Mouse (Mus musculus) stomach, postnatal 0 days (tissue): ENCODE results near the gene Dhx40. TPM values are rescaled to one million over a fixed set of nuclear protein-coding genes. Genes with fewer than 3 reads are reported as not detected.
"Not testable (repeated sequence)": the region's sequence is repeated elsewhere in the genome, so short reads cannot be mapped to it uniquely, and the experiment has no call there.

Experiments used
- ATAC-seq: fragments of 200-750 bp; cut with Nextera tagmentation; 2 replicates; pipeline ENCODE4 v1.8.0; 2017; ENCODE audit not compliant: low FRiP score, low TSS enrichment
- DNase-seq: peaks from one replicate; pipeline ENCODE4 v3.0.0-alpha.2; 2016; ENCODE audit warnings: low spot score
- H3K27ac ChIP-seq: fragments of 300-500 bp; sonication (generic); replicated peaks from 2 replicates; pipeline ENCODE4 v1.5.1; 2014; ENCODE audit warnings: mild to moderate bottlenecking, control low read depth
- H3K27me3 ChIP-seq: fragments of 300-500 bp; sonication (generic); 2 replicates; pipeline ENCODE4 v1.6.1; 2014; ENCODE audit warnings: low read length; ENCODE audit not compliant: control insufficient read depth, insufficient read depth
- H3K36me3 ChIP-seq: fragments of 300-500 bp; sonication (generic); 2 replicates; pipeline ENCODE4 v1.6.1; 2014; ENCODE audit warnings: low read length, mixed read lengths; ENCODE audit not compliant: control insufficient read depth, insufficient read depth
- H3K4me1 ChIP-seq: fragments of 300-500 bp; sonication (generic); replicated peaks from 2 replicates; pipeline ENCODE4 v1.6.1; 2014; ENCODE audit warnings: antibody characterized with exemption; ENCODE audit not compliant: control insufficient read depth, insufficient read depth
- H3K4me2 ChIP-seq: fragments of 300-500 bp; sonication (generic); replicated peaks from 2 replicates; pipeline ENCODE4 v1.6.1; 2014; ENCODE audit warnings: low read depth, mild to moderate bottlenecking, control low read depth, moderate library complexity
- H3K4me3 ChIP-seq: fragments of 300-500 bp; sonication (generic); 2 replicates; pipeline ENCODE4 v1.5.1; 2014; ENCODE audit warnings: low read depth, low read length, control low read depth
- H3K9ac ChIP-seq: fragments of 300-500 bp; sonication (generic); 2 replicates; pipeline ENCODE4 v1.6.1; 2014; ENCODE audit warnings: mild to moderate bottlenecking, low read length, control low read depth, mixed read lengths
- H3K9me3 ChIP-seq: fragments of 300-500 bp; sonication (generic); 2 replicates; pipeline ENCODE4 v1.6.1; 2016; ENCODE audit warnings: low read length; ENCODE audit not compliant: control insufficient read depth
- CTCF ChIP-seq: IDR thresholded peaks from 2 replicates; pipeline ENCODE4 v1.5.1; 2016; ENCODE audit warnings: antibody characterized with exemption, low read depth, mild to moderate bottlenecking, moderate library complexity
- EP300 ChIP-seq: optimal IDR thresholded peaks from 2 replicates; pipeline ENCODE3; 2016; ENCODE audit warnings: antibody characterized with exemption
- WGBS: fragments of 180-500 bp; shearing (Covaris S2); extraction: QIAGEN DNeasy Blood & Tissue Kit; methylation state at CpG from one replicate; pipeline ENCODE4 v1.1.7; 2014; 5-methylcytosine and 5-hydroxymethylcytosine counted together
- polyA plus RNA-seq: library from polyadenylated mRNA; unstranded; fragments of >200 nt; fragmentation: Nextera tagmentation; extraction: Ambion mirVana; gene quantifications from 2 replicates; pipeline ENCODE4 v1.2.1, GENCODE M21; 2015

Dhx40 gene
- polyA plus RNA-seq, 1 experiment from 2014 or later = 13.1 TPM

DNA sequence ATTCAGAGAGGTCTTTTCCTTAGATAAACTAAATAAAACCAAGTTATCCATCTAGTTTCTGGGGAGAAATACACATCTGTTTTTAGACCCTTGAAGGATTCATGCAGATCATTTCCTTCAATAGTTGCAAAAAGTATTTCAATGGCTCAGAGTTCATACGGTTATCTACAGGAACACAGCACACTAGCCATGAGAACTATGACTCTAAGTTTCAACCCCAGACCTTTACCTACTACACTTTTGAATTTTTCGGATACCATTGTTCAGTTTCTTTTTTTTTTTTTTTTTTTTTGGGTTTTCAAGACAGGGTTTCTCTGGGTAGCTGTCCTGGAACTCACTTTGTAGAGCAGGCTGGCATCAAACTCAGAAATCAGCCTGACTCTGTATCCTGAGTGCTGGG, 68.1 kb downstream of the Dhx40 start:
- Histone ChIP-seq H3K36me3 (no peaks in the 10 kb centered on the region), H3K27ac (no peak overlapping the region), H3K4me1 (no peaks in the 10 kb centered on the region), H3K9ac (no peak overlapping the region), H3K4me3 (no peak overlapping the region), H3K9me3 (no peaks in the 10 kb centered on the region), H3K4me2 (no peak overlapping the region), H3K27me3 (no peaks in the 10 kb centered on the region)
- TF ChIP-seq EP300 (no peak), CTCF (no peak)
- DNase-seq (no peak), ATAC-seq (no peak)
- WGBS = 72% methylated on average over 2 of the region's 2 CpGs

GRCm38 (mm10) chr11:86738956-86739355, 68.6 kb downstream of the Dhx40 start:
- Histone ChIP-seq H3K27me3 (no peaks in the 10 kb centered on the region), H3K4me3 (no peak overlapping the region), H3K36me3 (no peaks in the 10 kb centered on the region), H3K27ac (no peak overlapping the region), H3K9me3 (no peaks in the 10 kb centered on the region), H3K9ac (no peak overlapping the region), H3K4me2 (no peak overlapping the region), H3K4me1 (no peaks in the 10 kb centered on the region)
- TF ChIP-seq CTCF = no peak
- ATAC-seq (no peak), DNase-seq (no peak)
- 69% methylated on average over 1 of the region's 1 CpGs for WGBS

DNA sequence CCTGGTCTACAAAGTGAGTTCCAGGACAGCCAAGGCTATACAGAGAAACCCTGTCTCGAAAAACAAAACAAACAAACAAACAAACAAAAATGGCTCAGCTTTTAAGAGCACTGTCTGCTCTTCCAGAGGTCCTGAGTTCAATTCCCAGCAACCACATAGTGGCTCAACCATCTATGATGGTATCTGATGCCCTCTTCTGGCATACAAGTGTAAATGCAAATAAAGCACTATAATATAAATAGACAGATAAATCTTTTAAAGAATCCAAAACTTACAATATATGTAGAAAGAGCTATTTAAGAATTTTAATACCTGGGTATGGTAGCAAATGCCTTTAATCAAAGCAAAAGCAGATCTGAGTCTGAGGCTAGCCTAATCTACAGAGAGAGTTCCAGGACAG, 69.2 kb downstream of the Dhx40 start:
- ATAC-seq, H3K36me3 ChIP-seq, H3K4me1 ChIP-seq, DNase-seq, H3K4me3 ChIP-seq, H3K9ac ChIP-seq, H3K9me3 ChIP-seq, H3K4me2 ChIP-seq, H3K27me3 ChIP-seq, H3K27ac ChIP-seq: not testable (repeated sequence)
- WGBS = 90% methylated on average over 1 of the region's 1 CpGs
- TF ChIP-seq CTCF = peak; percentile 28

- WGBS = 47% methylated on average over 8 of the region's 8 CpGs
- peak; percentile 52 for DNase-seq
- TF ChIP-seq EP300 (no peak), CTCF (no peak)
Measured at GRCm38 (mm10) chr11:86737301-86738000, 70.1 kb downstream of the Dhx40 start.

DNA sequence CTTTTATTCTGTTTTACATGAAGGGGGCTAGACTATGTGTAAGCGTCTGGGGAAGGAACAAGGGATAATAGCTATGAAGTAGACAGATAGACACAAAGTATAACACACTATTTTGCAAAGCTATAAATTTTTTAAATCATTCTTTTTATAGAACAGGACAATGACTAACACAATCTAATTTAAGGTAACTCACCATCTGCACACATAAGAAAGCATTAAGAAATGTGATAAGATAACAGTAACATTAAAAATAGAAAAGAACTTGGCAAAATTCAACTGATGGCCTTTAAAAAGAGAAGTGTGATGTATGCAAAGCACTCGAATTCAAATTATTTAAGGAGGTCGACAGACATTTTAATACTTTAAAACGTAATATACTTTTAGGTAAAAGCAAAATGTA, 72.6 kb downstream of the Dhx40 start:
- TF ChIP-seq CTCF (no peak), EP300 (no peak)
- H3K9ac ChIP-seq = no peak overlapping the region
- no peak overlapping the region for H3K4me3 ChIP-seq
- no peak for ATAC-seq
- peaks cover 10% of the 10 kb centered on the region for H3K36me3 ChIP-seq
- H3K9me3 ChIP-seq = no peaks in the 10 kb centered on the region
- no peak for DNase-seq
- H3K27ac ChIP-seq = no peak overlapping the region
- no peaks in the 10 kb centered on the region for H3K4me1 ChIP-seq
- no peaks in the 10 kb centered on the region for H3K27me3 ChIP-seq
- WGBS = 86% methylated on average over 4 of the region's 4 CpGs
- H3K4me2 ChIP-seq = no peak overlapping the region

More at GRCm38 (mm10) chr11:86737301-86738000, 70.1 kb downstream of the Dhx40 start:
- Histone ChIP-seq H3K36me3 (peaks cover 2% of the 10 kb centered on the region; the same call in 1 of the 2 replicates), H3K27me3 (no peaks in the 10 kb centered on the region), H3K4me1 (no peaks in the 10 kb centered on the region), H3K27ac (no peak overlapping the region), H3K9ac (no peak overlapping the region), H3K9me3 (no peaks in the 10 kb centered on the region), H3K4me3 (no peak overlapping the region), H3K4me2 (no peak overlapping the region)
- ATAC-seq = peak; percentile 84; the same call in 1 of the 2 replicates

DNA sequence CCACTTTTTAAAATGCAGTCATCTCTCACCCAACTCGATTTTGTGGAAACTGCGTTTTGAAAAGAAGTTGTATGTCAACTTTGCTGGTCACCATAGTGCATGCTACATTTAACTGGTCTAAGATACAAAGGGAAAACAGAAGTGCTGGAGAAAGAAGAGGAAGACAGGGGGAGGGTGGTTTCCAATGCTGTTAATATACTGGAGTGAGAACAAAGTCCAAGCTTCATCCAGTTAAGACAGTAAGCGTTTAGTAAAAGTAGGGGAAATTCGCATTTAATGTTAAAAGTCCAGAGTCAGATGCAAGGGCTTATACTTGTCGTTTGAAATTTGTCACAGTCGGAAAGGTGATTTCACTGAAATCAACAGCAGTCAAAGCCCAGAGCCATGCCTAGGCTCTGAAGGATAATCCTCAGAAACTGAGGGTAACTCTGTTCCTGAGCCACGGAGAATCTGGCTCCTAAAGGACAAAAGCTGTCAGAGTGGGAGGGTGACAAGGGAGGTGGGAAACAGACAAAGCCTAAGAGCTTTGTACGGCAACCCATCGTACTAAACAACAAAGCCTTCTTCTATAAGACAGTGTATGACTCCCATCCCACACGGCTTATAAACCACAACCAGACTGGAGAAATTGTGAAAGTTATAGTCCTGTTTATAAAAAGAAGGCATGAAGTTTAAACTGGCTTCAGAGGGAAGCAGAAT, 73.2 kb downstream of the Dhx40 start:
- no peak overlapping the region for H3K27ac ChIP-seq
- DNase-seq = no peak
- no peaks in the 10 kb centered on the region for H3K9me3 ChIP-seq
- H3K27me3 ChIP-seq = no peaks in the 10 kb centered on the region
- H3K4me1 ChIP-seq = no peaks in the 10 kb centered on the region
- H3K36me3 ChIP-seq = peaks cover 12% of the 10 kb centered on the region
- H3K9ac ChIP-seq = no peak overlapping the region
- TF ChIP-seq EP300 (no peak), CTCF (no peak)
- WGBS = 75% methylated on average over 10 of the region's 10 CpGs
- H3K4me2 ChIP-seq = no peak overlapping the region
- no peak for ATAC-seq
- H3K4me3 ChIP-seq = no peak overlapping the region
